Mouse (Mus musculus) layer of hippocampus, adult 9-11 months (tissue): ENCODE data around the gene Unc13b.

Experiments
- DNase-seq: peaks from one replicate; pipeline ENCODE4 v3.0.0; 2022

Unc13b gene

GRCm38 (mm10) chr4:43240716-43241115 lies 182.0 kb downstream of the Unc13b start:
- no peak for DNase-seq

- DNase-seq: peak; percentile 16
Measured at GRCm38 (mm10) chr4:43244022-43244421, 185.3 kb downstream of the Unc13b start.

GRCm38 (mm10) chr4:43245776-43246175 lies 187.0 kb downstream of the Unc13b start:
- DNase-seq: no peak

DNA sequence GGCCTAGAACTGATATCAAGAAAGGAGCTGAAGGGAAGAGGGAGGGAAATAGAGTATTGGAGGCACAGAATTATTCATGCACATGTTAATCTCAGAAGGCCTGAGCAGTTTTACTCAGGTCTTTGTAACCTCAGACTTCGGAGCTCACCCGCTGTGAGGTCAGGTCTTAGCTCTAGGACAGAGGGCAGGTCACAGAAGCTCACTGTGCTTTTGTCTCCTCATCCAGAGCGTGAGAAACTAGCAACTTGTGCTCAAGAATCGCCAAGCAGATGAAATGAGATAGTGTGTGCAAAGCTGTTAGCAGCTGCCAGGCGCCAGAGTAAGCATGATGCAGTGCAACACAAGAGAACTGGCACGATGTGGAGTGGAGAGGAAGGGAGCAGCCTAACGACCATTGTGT lies 189.3 kb downstream of the Unc13b start:
- DNase-seq: no peak

GRCm38 (mm10) chr4:43248909-43249308 lies 190.2 kb downstream of the Unc13b start:
- no peak for DNase-seq

GRCm38 (mm10) chr4:43251269-43251668 lies 192.5 kb downstream of the Unc13b start:
- DNase-seq: no peak

DNA sequence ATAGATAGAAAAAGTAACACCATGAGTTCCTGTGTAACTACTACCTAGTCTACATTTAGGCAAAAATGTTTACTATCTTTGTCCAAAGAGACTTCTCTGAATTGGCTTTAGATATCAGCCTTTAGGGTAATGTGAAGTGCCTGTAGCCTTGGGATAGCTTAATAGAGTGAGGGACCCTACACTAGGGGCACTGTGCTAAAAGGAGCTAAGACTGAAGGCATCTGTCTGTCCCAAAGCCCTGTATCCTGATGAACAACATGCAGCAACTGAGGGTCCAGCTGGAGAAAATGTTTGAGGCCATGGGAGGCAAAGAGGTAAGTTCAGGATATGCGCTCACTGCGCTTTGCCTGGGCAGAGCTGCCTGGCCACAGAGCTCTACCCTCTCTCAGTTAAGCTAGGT lies 198.3 kb downstream of the Unc13b start:
- DNase-seq: no peak

DNA sequence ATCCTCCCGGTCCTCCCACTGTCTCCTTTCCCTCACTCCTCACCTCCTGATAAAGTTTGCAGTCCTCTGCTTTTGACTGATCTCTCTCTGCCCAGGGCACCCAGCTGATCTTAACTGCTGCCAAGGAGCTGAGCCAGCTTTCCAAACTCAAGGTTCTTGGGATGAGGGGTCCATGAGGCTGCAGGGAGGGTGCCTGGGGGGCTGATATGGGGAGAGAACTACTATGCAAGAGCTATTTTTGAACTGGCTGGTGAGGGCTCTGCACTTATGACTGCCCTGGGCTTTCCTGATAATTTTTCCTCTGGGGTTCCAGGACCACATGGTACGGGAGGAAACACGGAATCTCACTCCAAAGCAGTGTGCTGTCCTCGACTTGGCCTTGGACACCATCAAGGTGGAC lies 199.8 kb downstream of the Unc13b start:
- DNase-seq: no peak

GRCm38 (mm10) chr4:43259435-43259834 lies 200.7 kb downstream of the Unc13b start:
- DNase-seq: no peak

GRCm38 (mm10) chr4:43260096-43260495 lies 201.3 kb downstream of the Unc13b start:
- DNase-seq: no peak

GRCm38 (mm10) chr4:43262821-43263220 lies 204.1 kb downstream of the Unc13b start:
- peak; percentile 51 for DNase-seq

DNA sequence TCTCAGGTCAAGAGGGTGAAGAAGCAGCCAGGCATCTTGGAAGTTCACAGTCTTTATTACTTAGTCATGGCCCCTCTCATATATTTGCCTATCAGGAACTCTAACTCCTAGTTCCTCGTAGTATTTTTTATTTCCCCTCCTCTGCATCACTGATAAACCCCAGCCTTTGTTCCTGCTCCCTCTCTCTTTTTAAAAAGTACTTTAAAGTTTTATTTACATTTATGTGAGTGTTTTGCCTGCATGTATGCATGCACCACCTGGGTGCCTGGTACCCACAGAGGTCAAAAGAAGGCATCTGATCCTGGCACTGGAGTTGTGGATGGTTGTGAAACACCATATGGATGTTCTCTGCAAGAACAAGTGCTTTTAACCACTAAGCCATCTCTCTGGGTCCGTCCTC lies 207.4 kb downstream of the Unc13b start:
- DNase-seq: no peak

DNA sequence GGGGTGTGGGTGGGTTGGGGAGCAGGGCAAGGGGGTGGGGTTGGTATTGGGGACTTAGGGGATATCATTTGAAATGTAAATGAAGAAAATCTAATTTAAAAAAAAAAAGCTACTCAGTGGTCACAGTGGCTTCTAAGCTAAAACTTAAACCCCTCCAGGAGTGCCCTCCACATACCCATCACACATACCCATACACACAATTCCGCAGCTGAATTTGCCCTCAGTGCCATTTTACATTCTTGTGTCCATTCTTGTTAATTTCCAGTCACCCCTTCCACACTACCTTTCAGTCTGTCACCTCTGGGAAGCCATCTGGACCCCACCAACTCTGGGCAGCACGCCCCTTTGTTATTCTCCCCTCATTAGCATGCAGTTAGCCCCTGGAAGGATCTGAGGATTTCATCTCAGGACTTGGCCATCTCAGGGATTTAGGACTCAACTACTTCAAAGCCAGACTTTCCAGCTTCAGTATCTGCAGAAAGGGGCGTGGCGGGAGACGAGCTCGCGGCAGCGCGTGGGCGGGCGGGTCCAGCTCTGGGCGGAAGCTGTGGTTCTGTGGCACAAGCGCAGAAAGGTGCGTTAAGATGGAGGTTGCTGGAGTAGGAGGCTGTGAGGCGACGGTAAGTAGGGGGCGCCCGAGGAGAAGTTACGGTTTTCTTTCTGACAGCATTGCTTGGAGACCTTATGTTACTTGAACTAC lies 208.0 kb downstream of the Unc13b start, which contains the start of gene Atp8b5:
Gene Atp8b5, plus strand, starts transcription at position 537 of the 700 bp plus-strand sequence.
- peak; percentile 87 for DNase-seq

- no peak for DNase-seq
Measured at GRCm38 (mm10) chr4:43267323-43267658, 208.5 kb downstream of the Unc13b start.

DNA sequence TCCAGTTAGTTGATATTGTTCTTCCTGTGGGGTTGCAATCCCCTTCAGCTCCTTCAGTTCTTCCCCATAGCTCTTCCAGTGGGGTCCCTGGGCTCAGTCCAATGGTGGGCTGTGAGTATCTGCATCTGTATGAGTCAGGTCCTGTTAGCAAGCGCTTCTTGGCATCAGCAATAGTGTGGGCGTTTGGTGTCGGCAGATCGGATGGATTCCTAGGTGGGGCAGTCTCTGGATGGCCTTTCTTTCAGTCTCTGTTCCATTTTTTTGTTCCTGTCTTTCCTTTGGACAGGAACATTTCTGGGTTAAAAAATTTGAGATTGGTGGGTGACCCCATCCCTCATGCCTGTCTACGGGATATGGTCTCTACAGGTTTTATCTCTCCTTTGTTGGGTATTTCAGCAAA lies 226.7 kb downstream of the Unc13b start:
- DNase-seq: no peak

DNA sequence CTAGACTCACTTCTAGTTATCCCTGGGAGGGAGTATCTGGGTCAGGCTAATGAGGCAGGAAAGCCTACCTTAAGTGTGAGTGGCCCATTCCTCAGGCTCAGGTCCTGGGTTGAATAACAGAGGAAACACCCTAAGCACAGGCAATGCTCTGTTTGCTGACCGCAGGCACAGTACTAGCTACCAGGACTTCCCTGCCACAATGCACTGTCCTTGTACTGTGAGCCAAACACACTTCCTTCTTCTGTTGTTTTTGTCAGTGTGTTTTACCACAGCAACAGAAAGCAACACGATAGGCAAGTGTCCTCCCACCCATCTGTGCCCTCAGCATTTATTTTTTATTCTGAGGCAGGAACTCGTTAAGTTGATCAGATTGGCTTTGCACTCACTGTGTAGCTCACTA lies 228.6 kb downstream of the Unc13b start:
- no peak for DNase-seq

DNA sequence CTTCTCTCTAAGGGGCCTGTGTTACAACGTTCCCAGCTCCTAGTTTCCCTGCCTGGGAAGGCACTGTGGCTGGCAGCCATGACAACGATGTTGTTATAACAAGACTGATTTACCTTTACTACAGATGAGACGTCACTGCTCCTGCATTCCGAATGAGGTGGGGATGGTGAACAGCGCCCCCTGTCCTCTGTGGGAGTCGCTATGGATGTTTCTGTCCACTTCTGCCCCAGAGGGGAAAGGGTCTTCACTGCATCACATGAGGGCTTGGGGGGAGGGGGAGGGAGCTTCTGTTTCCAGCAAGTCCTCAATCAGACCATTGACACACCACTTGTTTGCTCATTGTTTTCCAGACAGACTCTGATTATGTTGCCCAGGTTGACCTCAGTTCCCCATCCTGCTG lies 235.2 kb downstream of the Unc13b start:
- DNase-seq: peak; percentile 74

DNA sequence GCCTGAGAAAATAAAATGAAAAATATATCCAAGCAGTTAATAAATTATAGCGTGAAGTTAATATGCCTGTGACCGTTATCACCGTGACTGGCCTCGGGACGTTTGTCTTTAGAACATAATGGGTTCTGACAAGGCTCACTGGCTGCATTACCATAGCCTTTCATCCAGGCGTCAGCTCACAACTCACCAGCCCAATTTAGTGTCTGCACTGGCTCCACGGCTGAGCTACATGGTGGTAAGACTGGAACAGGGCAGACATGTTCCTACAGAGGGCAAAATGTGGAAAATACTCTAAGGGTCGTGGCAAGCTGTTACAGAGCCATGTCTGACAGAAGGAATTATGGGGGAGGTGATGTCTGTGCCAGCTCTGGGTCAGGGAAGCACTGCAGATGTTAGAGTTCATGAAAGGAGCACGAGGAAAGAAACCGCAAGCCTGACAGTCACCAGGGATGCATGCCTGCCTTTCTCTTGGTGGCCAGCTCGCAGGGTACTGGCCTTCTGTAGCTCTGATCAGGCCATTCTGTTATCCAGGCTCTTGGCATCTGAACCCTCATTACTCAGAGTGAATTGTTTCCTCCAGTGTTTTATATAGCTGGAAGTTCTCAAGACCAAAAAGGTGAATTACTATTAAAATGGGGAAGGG lies 251.1 kb downstream of the Unc13b start:
- no peak for DNase-seq
